Mouse (Mus musculus) heart, adult 9 months (tissue): ENCODE data around the gene Aldoart1.

Experiments used
- DNase-seq, 2 experiments: peaks; one replicate each; pipeline ENCODE4 v3.0.0; 2022; ENCODE audit warnings: low spot score in 2 of 2

The Aldoart1 gene

GRCm38 (mm10) chr4:72852534-72852933 is at the start of gene Aldoart1:
Aldoart1 (minus strand) TSS chr4:72852634.
- no peak for DNase-seq

GRCm38 (mm10) chr4:72901566-72901965 is 49.1 kb upstream of the Aldoart1 start:
- no peak for DNase-seq

GRCm38 (mm10) chr4:72865371-72866075 is 13.1 kb upstream of the Aldoart1 start:
- DNase-seq, result no peak

GRCm38 (mm10) chr4:72844276-72844675 is 8.2 kb downstream of the Aldoart1 start:
- DNase-seq, result no peak

- no peak for DNase-seq
These were observed 9.4 kb downstream of the Aldoart1 start for GRCm38 (mm10) chr4:72843025-72843424.

GRCm38 (mm10) chr4:72836430-72836829 is 16.0 kb downstream of the Aldoart1 start:
- DNase-seq, result no peak

- no peak for DNase-seq
These were observed 17.0 kb downstream of the Aldoart1 start for GRCm38 (mm10) chr4:72835400-72835799.

GRCm38 (mm10) chr4:72800816-72801215 is 51.6 kb downstream of the Aldoart1 start:
- DNase-seq, result no peak
